Mouse (Mus musculus): ENCODE measurements around the gene Nsf.

DNA sequence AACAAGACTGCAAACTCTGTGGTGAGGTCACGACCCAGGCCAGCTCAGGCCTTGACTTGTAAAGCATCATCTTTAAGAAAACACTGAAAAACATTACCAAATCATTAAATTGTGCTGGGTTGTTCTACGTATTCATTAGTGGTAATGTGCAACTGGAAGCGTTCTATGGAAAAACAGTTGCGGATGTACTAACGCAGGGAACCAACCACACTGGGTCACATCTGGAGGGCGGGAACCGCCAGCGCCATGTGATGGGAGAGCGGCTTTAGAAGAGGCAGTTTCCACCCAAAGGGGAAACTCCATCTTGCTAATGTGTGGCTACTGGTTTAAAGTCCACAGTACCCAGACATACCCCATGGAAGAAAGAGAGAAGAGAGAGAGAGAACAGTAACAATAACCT lies 123.4 kb downstream of the Nsf start:
- TF ChIP-seq CTCF (IDR thresholded peaks at IDR 0.05; ENCODE audit: low read depth) (no peak), EP300 (optimal IDR thresholded peaks at IDR 0.05) (no peak)
